Mouse (Mus musculus): ENCODE data around the gene Myo10.

DNA sequence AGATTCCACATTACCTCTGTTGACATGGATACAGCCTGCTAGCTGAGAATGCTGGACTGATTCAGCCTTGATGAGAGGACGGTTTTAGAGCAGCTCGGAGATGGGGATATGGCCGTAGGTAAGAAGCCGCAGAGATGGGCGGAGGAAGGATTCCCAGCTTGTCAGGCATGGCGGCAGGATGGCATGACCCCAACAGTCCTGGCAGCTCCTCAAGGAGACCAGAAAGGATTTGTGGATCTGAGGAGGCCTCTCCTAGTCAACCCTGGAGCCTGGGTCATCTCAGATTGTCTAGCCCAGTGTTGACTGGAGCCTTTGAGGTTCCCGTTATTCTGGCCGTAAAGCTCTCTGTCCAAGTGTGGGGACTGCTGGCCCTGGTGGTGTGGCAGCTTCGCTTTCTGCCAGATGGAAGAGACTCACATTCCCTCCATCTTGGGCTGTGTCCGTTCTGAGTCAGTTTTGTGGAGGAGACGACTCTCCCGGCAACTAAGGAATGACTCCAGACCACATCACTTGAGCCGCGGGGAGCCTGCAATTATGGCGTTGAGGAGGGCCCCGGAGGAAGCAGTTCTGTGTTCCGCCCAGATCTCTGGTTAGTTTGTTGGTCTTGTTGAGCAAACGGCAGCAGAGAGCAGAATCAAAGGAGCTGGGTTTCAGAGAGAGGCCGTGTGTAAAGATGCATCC is 84.7 kb downstream of the Myo10 start:
- TF ChIP-seq POLR2A (IDR thresholded peaks at IDR 0.05; ENCODE audit: extremely low read depth, insufficient read depth, low read length) (no peak), CTCF (IDR thresholded peaks at IDR 0.05; ENCODE audit: extremely low read depth, insufficient read depth, low read length) (no peak)

Data from cortical plate, adult 2 months (tissue).